Mouse (Mus musculus): ENCODE measurements around the gene Emc10.

Emc10 gene

GRCm38 (mm10) chr7:44463056-44463425 lies 33.3 kb downstream of the Emc10 start:
- DNase-seq (ENCODE audit: low spot score in 2 of 2) = no peak

- no peak for DNase-seq (ENCODE audit: low spot score in 2 of 2)
Observed at GRCm38 (mm10) chr7:44462218-44463055, 33.9 kb downstream of the Emc10 start.

- no peak for DNase-seq (ENCODE audit: low spot score in 2 of 2)
Observed at GRCm38 (mm10) chr7:44461503-44462217, 34.7 kb downstream of the Emc10 start.

GRCm38 (mm10) chr7:44460767-44461502 lies 35.4 kb downstream of the Emc10 start:
- no peak for DNase-seq (ENCODE audit: low spot score in 2 of 2)

DNA sequence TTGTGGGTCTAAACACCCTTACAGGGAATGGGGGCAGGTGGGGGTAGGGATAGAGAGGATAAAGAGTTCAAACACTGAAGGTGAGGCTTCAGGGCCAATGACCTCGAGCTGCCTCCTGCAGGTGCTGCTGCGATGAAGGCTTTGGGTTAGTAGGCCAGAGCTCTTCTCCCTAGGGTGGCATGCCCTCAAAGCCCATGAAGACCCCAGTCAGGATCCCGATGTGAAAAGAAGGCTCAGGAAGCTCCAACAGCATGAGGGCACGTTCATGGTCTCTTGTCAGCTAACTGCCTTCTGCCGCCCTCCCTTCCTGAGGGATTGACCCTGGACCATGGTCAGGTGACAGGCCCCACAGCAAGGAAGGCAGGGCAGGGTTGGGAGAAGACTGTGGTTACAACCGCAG lies 36.3 kb downstream of the Emc10 start:
- DNase-seq (ENCODE audit: low spot score in 2 of 2) = no peak

DNA sequence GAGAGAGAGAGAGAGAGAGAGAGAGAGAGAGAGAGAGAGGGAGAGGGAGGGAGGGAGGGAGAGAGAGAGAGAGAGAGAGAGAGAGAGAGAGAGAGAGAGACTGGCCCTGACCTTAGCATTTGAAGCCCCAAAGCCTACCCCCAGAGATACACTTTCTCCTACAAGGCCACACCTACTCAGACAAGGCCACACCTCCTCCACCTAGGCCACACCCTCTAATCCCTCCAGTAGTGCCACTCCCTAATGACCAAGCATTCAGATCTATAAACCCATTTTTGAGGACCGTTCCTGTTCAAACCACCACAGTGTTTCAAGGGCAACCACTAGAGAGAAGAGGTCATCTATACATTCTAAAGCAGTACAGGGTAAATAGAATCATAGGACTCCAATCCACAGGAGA lies 40.0 kb downstream of the Emc10 start:
- no peak for DNase-seq (ENCODE audit: low spot score in 2 of 2)

GRCm38 (mm10) chr7:44453256-44453655 lies 43.1 kb downstream of the Emc10 start:
- no peak for DNase-seq (ENCODE audit: low spot score in 2 of 2)

GRCm38 (mm10) chr7:44446070-44446855 lies 50.1 kb downstream of the Emc10 start:
- DNase-seq (ENCODE audit: low spot score in 2 of 2) = no peak

GRCm38 (mm10) chr7:44445528-44445923 lies 50.8 kb downstream of the Emc10 start:
- DNase-seq (ENCODE audit: low spot score in 2 of 2) = no peak

DNA sequence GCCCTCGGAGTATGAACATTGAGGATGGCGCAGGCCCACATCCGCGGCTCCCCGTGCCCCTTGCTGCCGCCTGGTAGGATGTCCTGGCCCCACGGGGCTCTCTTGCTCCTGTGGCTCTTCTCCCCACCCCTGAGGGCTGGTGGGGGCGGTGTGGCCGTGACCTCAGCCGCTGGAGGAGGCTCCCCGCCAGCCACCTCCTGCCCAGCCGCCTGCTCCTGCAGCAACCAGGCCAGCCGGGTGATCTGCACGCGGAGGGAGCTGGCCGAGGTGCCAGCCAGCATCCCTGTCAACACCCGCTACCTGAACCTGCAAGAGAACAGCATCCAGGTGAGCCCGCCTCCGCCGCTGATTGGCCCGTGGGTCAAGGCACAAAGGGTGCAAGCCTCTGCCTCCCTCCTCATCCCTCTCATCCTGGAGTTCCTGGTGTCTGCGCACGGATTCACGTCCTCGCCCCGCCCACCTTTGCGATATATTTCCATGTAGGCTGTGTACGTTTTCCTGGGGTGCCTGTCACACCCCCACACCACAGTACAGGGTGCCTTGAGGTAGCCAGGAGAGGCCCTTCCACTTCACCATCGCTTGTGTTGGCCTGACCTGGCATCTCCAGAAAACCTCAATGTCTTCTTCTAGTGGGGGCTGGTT lies 51.3 kb downstream of the Emc10 start:
- DNase-seq (ENCODE audit: low spot score in 2 of 2) = no peak

DNA sequence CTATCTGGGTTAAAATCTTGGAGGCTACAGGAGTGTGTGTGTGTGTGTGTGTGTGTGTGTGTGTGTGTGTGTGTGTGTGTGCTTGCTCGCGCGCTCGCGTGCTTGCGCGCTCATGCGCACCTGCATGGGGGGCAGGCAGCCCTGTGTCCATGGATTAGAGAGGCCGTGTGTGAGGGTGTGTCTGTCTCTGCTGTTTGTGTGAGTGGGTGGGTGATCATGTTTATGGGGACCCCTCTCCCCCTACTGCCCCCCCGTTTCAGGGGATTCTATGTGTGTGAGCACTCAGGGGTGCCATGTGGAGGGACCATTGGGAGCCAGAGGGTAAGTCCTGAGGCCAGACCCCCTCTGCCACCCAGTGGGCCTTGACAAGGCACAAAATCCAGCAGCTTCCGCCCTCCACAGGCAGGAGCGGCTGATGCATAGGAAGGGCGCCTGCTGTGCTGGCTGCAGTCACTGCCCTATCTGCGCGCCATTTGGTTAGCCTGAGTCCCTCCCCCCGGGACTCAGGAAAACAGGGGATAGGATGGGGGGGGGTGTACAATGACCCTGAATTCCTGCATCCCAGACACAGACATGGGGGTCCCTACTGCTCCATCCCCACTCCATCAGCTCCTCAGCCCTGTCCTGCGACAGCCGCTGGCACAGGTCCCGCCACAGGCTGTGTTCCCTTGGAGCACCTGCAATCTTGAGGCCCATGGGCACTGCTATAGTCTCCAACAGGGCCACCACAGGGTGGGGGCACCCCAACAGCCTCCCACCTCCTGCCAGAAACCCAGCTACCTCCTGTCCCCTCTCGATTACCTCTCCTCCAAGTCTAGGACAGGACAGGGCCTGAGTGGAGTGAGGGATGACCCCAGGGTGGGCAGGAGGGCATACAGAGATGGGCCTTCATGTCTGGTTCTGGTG lies 52.8 kb downstream of the Emc10 start:
- no peak for DNase-seq (ENCODE audit: low spot score in 2 of 2)

DNA sequence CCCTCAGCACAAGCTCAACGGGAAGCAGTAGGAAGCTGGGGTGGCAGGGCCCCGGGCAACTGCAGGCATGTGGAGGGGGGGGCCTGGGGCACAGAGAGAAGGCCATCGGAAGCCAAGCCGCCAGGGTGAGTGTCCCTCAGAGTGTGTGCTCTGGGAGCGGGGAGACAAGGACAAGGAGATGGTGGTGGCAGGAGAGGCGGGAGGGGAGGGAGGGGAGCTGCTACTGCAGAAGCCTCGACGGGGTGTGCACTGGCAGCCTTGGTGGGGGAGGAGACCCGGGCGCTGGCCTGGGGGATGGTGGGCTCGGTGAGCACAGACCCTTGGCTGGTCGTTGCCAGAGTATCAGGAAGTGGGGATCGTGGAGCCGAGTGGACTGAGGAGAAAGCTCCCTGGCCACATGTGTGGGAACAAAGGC lies 53.9 kb downstream of the Emc10 start:
- no peak for DNase-seq (ENCODE audit: low spot score in 2 of 2)

GRCm38 (mm10) chr7:44441648-44442109 lies 54.6 kb downstream of the Emc10 start:
- no peak for DNase-seq (ENCODE audit: low spot score in 2 of 2)

DNA sequence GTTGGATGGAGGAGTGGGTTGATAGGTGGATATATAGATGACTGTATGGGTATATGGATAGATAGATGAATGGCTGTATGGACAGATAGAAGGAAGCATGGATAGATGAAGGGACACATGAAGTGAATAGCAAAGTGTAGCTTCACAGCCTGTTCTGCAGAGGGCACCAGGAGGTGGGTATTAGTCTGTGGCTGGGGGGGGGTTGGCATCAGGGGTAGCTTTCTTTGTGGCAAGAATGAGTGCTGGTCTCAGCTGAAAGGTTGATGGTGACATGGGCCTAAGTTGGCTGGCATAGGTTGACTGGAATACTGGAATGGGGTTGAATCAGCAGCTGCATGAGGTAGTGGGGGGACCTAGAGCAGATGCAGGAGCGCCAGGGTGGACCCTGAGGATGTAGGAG lies 55.1 kb downstream of the Emc10 start:
- DNase-seq (ENCODE audit: low spot score in 2 of 2) = no peak

GRCm38 (mm10) chr7:44440479-44440878 lies 55.9 kb downstream of the Emc10 start:
- no peak for DNase-seq (ENCODE audit: low spot score in 2 of 2)
